Mouse (Mus musculus): ENCODE results near the gene Nr5a1. TPM values are rescaled to one million over a fixed set of nuclear protein-coding genes. Genes with fewer than 3 reads are reported as not detected.

Nr5a1 gene
- not detected for total RNA-seq (2021)
- long read RNA-seq, experiment 1, result 0 reads
- long read RNA-seq, experiment 2, result 0 reads

GRCm38 (mm10) chr2:38714324-38714723 lies at the start of gene Nr5a1:
TSS of gene Nr5a1 (minus strand) at chr2:38714542.
- DNase-seq (ENCODE audit: low spot score in 2 of 2), result no peak

GRCm38 (mm10) chr2:38739847-38740246 lies 25.5 kb upstream of the Nr5a1 start:
- no peak for DNase-seq (ENCODE audit: low spot score in 2 of 2)

- peak; percentile 76 to 87 for DNase-seq (ENCODE audit: low spot score in 2 of 2)
Observed at GRCm38 (mm10) chr2:38739410-38739809, 25.1 kb upstream of the Nr5a1 start.

GRCm38 (mm10) chr2:38738601-38739301 lies 24.4 kb upstream of the Nr5a1 start:
- DNase-seq (ENCODE audit: low spot score in 2 of 2), result no peak

GRCm38 (mm10) chr2:38735740-38736139 lies 21.4 kb upstream of the Nr5a1 start:
- no peak for DNase-seq (ENCODE audit: low spot score in 2 of 2)

- no peak for DNase-seq (ENCODE audit: low spot score in 2 of 2)
Observed at GRCm38 (mm10) chr2:38734721-38735120, 20.4 kb upstream of the Nr5a1 start.

- DNase-seq (ENCODE audit: low spot score in 2 of 2), result no peak
Observed at GRCm38 (mm10) chr2:38730331-38730827, 16.0 kb upstream of the Nr5a1 start.

GRCm38 (mm10) chr2:38725427-38725826 lies 11.1 kb upstream of the Nr5a1 start:
- DNase-seq (ENCODE audit: low spot score in 2 of 2), result no peak

GRCm38 (mm10) chr2:38723378-38723777 lies 9.0 kb upstream of the Nr5a1 start:
- no peak for DNase-seq (ENCODE audit: low spot score in 2 of 2)

- DNase-seq (ENCODE audit: low spot score in 2 of 2), result no peak
Observed at GRCm38 (mm10) chr2:38722076-38722475, 7.7 kb upstream of the Nr5a1 start.

- no peak for DNase-seq (ENCODE audit: low spot score in 2 of 2)
Observed at GRCm38 (mm10) chr2:38720661-38721060, 6.3 kb upstream of the Nr5a1 start.

GRCm38 (mm10) chr2:38719354-38719753 lies 5.0 kb upstream of the Nr5a1 start:
- no peak for DNase-seq (ENCODE audit: low spot score in 2 of 2)

GRCm38 (mm10) chr2:38718676-38719075 lies 4.3 kb upstream of the Nr5a1 start:
- DNase-seq (ENCODE audit: low spot score in 2 of 2), result no peak

- DNase-seq (ENCODE audit: low spot score in 2 of 2), result no peak
Observed at GRCm38 (mm10) chr2:38717436-38717835, 3.1 kb upstream of the Nr5a1 start.

- DNase-seq (ENCODE audit: low spot score in 2 of 2), result no peak
Observed at GRCm38 (mm10) chr2:38713596-38713995, 746 bp downstream of the Nr5a1 start.

GRCm38 (mm10) chr2:38712769-38713125 lies 1.6 kb downstream of the Nr5a1 start:
- no peak for DNase-seq (ENCODE audit: low spot score in 2 of 2)

- no peak for DNase-seq (ENCODE audit: low spot score in 2 of 2)
Observed at GRCm38 (mm10) chr2:38712076-38712768, 2.1 kb downstream of the Nr5a1 start.

GRCm38 (mm10) chr2:38711421-38711861 lies 2.9 kb downstream of the Nr5a1 start:
- DNase-seq (ENCODE audit: low spot score in 2 of 2), result peak in 1 of 2 experiments; percentile 11

GRCm38 (mm10) chr2:38710304-38711241 lies 3.8 kb downstream of the Nr5a1 start:
- peak in 1 of 2 experiments; percentile 54 for DNase-seq (ENCODE audit: low spot score in 2 of 2)

GRCm38 (mm10) chr2:38708907-38709688 lies 5.2 kb downstream of the Nr5a1 start:
- no peak for DNase-seq (ENCODE audit: low spot score in 2 of 2)

All from layer of hippocampus, postnatal 14 days (tissue).